ENCODE assay signal across 21 mouse cellular contexts in the genomic region with DNA sequence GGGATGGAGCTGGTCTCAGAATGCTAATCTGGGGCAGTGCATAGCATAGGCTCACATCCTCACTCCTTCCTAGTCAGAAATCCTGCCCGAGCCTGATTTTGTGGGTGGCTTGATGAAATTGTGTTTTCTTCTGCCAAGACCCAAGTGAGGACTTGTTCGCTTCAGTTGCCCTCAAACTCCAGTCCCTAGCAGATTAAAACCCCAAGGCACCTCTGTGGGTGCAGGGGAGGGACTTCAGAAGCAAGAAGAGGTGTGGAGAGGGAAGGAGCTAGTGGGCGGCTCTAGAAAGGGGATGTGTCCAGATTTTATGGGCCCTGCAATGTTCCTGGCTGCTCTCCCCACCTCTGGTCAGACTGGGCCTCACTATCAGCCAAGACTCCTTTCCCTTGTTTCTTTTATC. TPM values are rescaled to one million over a fixed set of nuclear protein-coding genes. Genes with fewer than 3 reads are reported as not detected.
DNase-seq lines count a peak whose midpoint lies in the region; ATAC-seq lines count a peak whose summit lies in the region.
"Had no signal": no experiment of that assay in that cellular context is flagged by ENCODE, and none has a peak within 500 bp of the region (broad histone marks: within the 10 kb centered on the region; RNA-seq: fewer than 3 reads in every experiment).

No protein-coding gene starts in this region.

- H3K9me3 ChIP-seq in embryonic facial prominence, embryonic 15.5 days (replicated peaks): no peaks in the 10 kb centered on the region
- H3K9me3 ChIP-seq in limb, embryonic 15.5 days: no peaks in the 10 kb centered on the region
- H3K9me3 ChIP-seq in midbrain, embryonic 11.5 days (ENCODE audit: control insufficient read depth, low read length): no peaks in the 10 kb centered on the region
- H3K9me3 ChIP-seq: forebrain, embryonic 12.5 days; forebrain, embryonic 15.5 days; G1E; heart, embryonic 12.5 days; heart, embryonic 15.5 days; hindbrain, embryonic 12.5 days had no signal

- no peak for ATAC-seq in embryonic facial prominence, embryonic 15.5 days (ENCODE audit: insufficient number of reproducible peaks, low FRiP score, low TSS enrichment, low read depth)
- no peak for ATAC-seq in limb, embryonic 15.5 days (ENCODE audit: insufficient number of reproducible peaks, low FRiP score, low TSS enrichment, low read depth)
- ATAC-seq in midbrain, embryonic 11.5 days (ENCODE audit: low FRiP score): no peak
- ATAC-seq: forebrain, embryonic 15.5 days; hindbrain, postnatal 0 days; inflammation-experienced regulatory T-cells, adult 6 months; Patski had no signal

- H3K4me1 ChIP-seq in embryonic facial prominence, embryonic 15.5 days: peaks cover 37% of the 10 kb centered on the region
- H3K4me1 ChIP-seq in limb, embryonic 15.5 days: peaks cover 40% of the 10 kb centered on the region
- H3K4me1 ChIP-seq in midbrain, embryonic 11.5 days (ENCODE audit: control insufficient read depth, insufficient read depth, low read length): no peaks in the 10 kb centered on the region

- DNase-seq in heart, adult 11 months: peak; percentile 82
- no peak for DNase-seq in heart, postnatal 14 days
- peak; percentile 71 for DNase-seq in gonadal fat pad, adult 2 months (ENCODE audit: low read depth)
- DNase-seq in embryo, embryonic 9.5 days (ENCODE audit: extremely low spot score): no peak
- no peak for DNase-seq in midbrain, embryonic 11.5 days (ENCODE audit: low spot score, missing footprints)
- no peak for DNase-seq in ovary, adult 18-20 months (ENCODE audit: low spot score)
- DNase-seq: B cell, adult 2 months; cerebellum, adult 18-20 months; cerebellum, adult 9-10 months had no signal

- H3K4me3 ChIP-seq in embryonic facial prominence, embryonic 15.5 days (replicated peaks): no peak overlapping the region
- no peak overlapping the region for H3K4me3 ChIP-seq in limb, embryonic 15.5 days
- H3K4me3 ChIP-seq in midbrain, embryonic 11.5 days (ENCODE audit: low read depth, low read length): no peak overlapping the region
- H3K4me3 ChIP-seq: forebrain, embryonic 12.5 days; forebrain, embryonic 15.5 days; heart, embryonic 12.5 days; heart, embryonic 15.5 days; hindbrain, embryonic 12.5 days had no signal

- H3K9ac ChIP-seq in embryonic facial prominence, embryonic 15.5 days: no peak overlapping the region
- no peak overlapping the region for H3K9ac ChIP-seq in limb, embryonic 15.5 days
- H3K9ac ChIP-seq in midbrain, embryonic 11.5 days (ENCODE audit: low read length): no peak overlapping the region
- H3K9ac ChIP-seq: forebrain, embryonic 15.5 days; heart, embryonic 12.5 days; heart, embryonic 15.5 days; hindbrain, embryonic 12.5 days had no signal

- WGBS in embryonic facial prominence, embryonic 15.5 days: 62% methylated on average over 3 of the region's 3 CpGs
- WGBS in limb, embryonic 15.5 days: 66% methylated on average over 3 of the region's 3 CpGs
- WGBS in midbrain, embryonic 11.5 days: 87% methylated on average over 3 of the region's 3 CpGs

- intact Hi-C loops in heart, postnatal 14 days (cut with DNase I): no loop called here

- H3K27ac ChIP-seq in embryonic facial prominence, embryonic 15.5 days (replicated peaks): peak overlapping the region; percentile 22; the same call in 1 of the 2 replicates
- H3K27ac ChIP-seq in limb, embryonic 15.5 days: peak overlapping the region; percentile 34; the same call in 1 of the 2 replicates
- H3K27ac ChIP-seq in midbrain, embryonic 11.5 days (ENCODE audit: low read depth, low read length): no peak overlapping the region
- H3K27ac ChIP-seq: forebrain, embryonic 12.5 days; forebrain, embryonic 15.5 days; heart, embryonic 15.5 days; hindbrain, embryonic 12.5 days; hindbrain, postnatal 0 days had no signal

- H3K27me3 ChIP-seq in embryonic facial prominence, embryonic 15.5 days: no peaks in the 10 kb centered on the region
- H3K27me3 ChIP-seq in limb, embryonic 15.5 days: no peaks in the 10 kb centered on the region
- no peaks in the 10 kb centered on the region for H3K27me3 ChIP-seq in midbrain, embryonic 11.5 days (ENCODE audit: control insufficient read depth, insufficient read depth, low read length)
- H3K27me3 ChIP-seq: CH12.LX; forebrain, embryonic 12.5 days; forebrain, embryonic 15.5 days; heart, embryonic 12.5 days; heart, embryonic 15.5 days; hindbrain, embryonic 12.5 days; Patski had no signal

- no peak overlapping the region for H3K4me2 ChIP-seq in embryonic facial prominence, embryonic 15.5 days (replicated peaks)
- H3K4me2 ChIP-seq in limb, embryonic 15.5 days: no peak overlapping the region
- H3K4me2 ChIP-seq in midbrain, embryonic 11.5 days: no peak overlapping the region
- H3K4me2 ChIP-seq: forebrain, embryonic 12.5 days; forebrain, embryonic 15.5 days; heart, embryonic 12.5 days; heart, embryonic 15.5 days; hindbrain, embryonic 12.5 days had no signal

- peaks cover 23% of the 10 kb centered on the region; the same call in 1 of the 2 replicates for H3K36me3 ChIP-seq in embryonic facial prominence, embryonic 15.5 days
- peaks cover 49% of the 10 kb centered on the region for H3K36me3 ChIP-seq in limb, embryonic 15.5 days
- no peaks in the 10 kb centered on the region for H3K36me3 ChIP-seq in midbrain, embryonic 11.5 days (ENCODE audit: control insufficient read depth, insufficient read depth, low read length)
- H3K36me3 ChIP-seq: forebrain, embryonic 15.5 days; G1E; heart, embryonic 15.5 days; hindbrain, embryonic 12.5 days had no signal

RNA-seq across cellular contexts. Expression of gene Mrc2, which starts 38.7 kb away (rescaled TPM):
- total RNA-seq in heart, postnatal 14 days (2021): 10 to 100 TPM; 27.0 to 28.5 TPM
- polyA plus RNA-seq in embryonic facial prominence, embryonic 15.5 days (2015; fragmentation: Nextera tagmentation; extraction: Ambion mirVana): 34.5 and 35.7 TPM in 2 replicates
- polyA plus RNA-seq in gonadal fat pad, adult 2 months (2012; rRNA removed): 16.3 and 18.4 TPM in 2 replicates
- polyA plus RNA-seq in limb, embryonic 15.5 days (2015; fragmentation: Nextera tagmentation; extraction: Ambion mirVana): 31.0 and 33.6 TPM in 2 replicates
- polyA plus RNA-seq in midbrain, embryonic 11.5 days (2014; fragmentation: Nextera tagmentation; extraction: Ambion mirVana): 6.7 and 7.0 TPM in 2 replicates
- polyA plus RNA-seq: G1E; inflammation-experienced regulatory T-cells, adult 6 months had no signal

Comparison
In these comparisons a context has a peak if more than half of its experiments do, and no peak if none do; other contexts are left out.
1. DNase-seq: peak in heart, adult 11 months (single experiment) and gonadal fat pad, adult 2 months (single experiment); none in heart, postnatal 14 days (0 of 2), embryo, embryonic 9.5 days (single experiment), midbrain, embryonic 11.5 days (single experiment) and ovary, adult 18-20 months (single experiment).